Mouse (Mus musculus) midbrain, embryonic 13.5 days (tissue): Measurements from ENCODE around the gene Gm49369. TPM values are rescaled to one million over a fixed set of nuclear protein-coding genes. Genes with fewer than 3 reads are reported as not detected.

ENCODE experiments used
- ATAC-seq: fragments of 200-750 bp; cut with Nextera tagmentation; 2 replicates; pipeline ENCODE4 v1.8.0; 2017; ENCODE audit warnings: mild to moderate bottlenecking, moderate TSS enrichment, moderate library complexity
- H3K27ac ChIP-seq: fragments of 300-500 bp; sonication (generic); 2 replicates; pipeline ENCODE4 v1.5.1; 2015; ENCODE audit warnings: inconsistent platforms, mild to moderate bottlenecking, moderate library complexity
- H3K27me3 ChIP-seq: fragments of 300-500 bp; sonication (generic); 2 replicates; pipeline ENCODE4 v1.6.1; 2015; ENCODE audit warnings: mild to moderate bottlenecking, inconsistent platforms
- H3K36me3 ChIP-seq: fragments of 300-500 bp; sonication (generic); 2 replicates; pipeline ENCODE4 v1.6.1; 2015; ENCODE audit warnings: mild to moderate bottlenecking, inconsistent platforms
- H3K4me1 ChIP-seq: fragments of 300-500 bp; sonication (generic); replicated peaks from 2 replicates; pipeline ENCODE4 v1.6.1; 2015; ENCODE audit warnings: inconsistent platforms
- H3K4me2 ChIP-seq: fragments of 300-500 bp; sonication (generic); replicated peaks from 2 replicates; pipeline ENCODE4 v1.6.1; 2015; ENCODE audit warnings: moderate library complexity, mild to moderate bottlenecking, inconsistent platforms
- H3K4me3 ChIP-seq: fragments of 300-500 bp; sonication (generic); replicated peaks from 2 replicates; pipeline ENCODE4 v1.5.1; 2015; ENCODE audit warnings: mild to moderate bottlenecking, inconsistent platforms
- H3K9ac ChIP-seq: fragments of 300-500 bp; sonication (generic); replicated peaks from 2 replicates; pipeline ENCODE4 v1.6.1; 2015; ENCODE audit warnings: mild to moderate bottlenecking, inconsistent platforms
- H3K9me3 ChIP-seq: fragments of 300-500 bp; sonication (generic); 2 replicates; pipeline ENCODE4 v1.6.1; 2016; ENCODE audit warnings: mild to moderate bottlenecking, inconsistent platforms
- WGBS: fragments of 180-500 bp; shearing (Covaris S2); methylation state at CpG from one replicate; pipeline ENCODE4 v1.1.7; 2015; 5-methylcytosine and 5-hydroxymethylcytosine counted together
- polyA plus RNA-seq: library from polyadenylated mRNA; unstranded; fragments of >200 nt; fragmentation: Nextera tagmentation; extraction: Ambion mirVana; gene quantifications from 2 replicates; pipeline ENCODE4 v1.2.1, GENCODE M21; 2015

Gm49369 gene
- polyA plus RNA-seq, 1 experiment from 2014 or later, result not detected

GRCm38 (mm10) chr7:142377233-142377925 lies 5.1 kb downstream of the Gm49369 start:
- peaks cover 2% of the 10 kb centered on the region; the same call in 1 of the 2 replicates for H3K4me1 ChIP-seq
- no peak overlapping the region for H3K4me2 ChIP-seq
- peaks cover 82% of the 10 kb centered on the region for H3K36me3 ChIP-seq
- no peak overlapping the region for H3K4me3 ChIP-seq
- no peak overlapping the region for H3K9ac ChIP-seq
- H3K27ac ChIP-seq, result no peak overlapping the region
- ATAC-seq, result no peak
- WGBS, result 93% methylated on average over 14 of the region's 14 CpGs
- no peaks in the 10 kb centered on the region for H3K9me3 ChIP-seq
- H3K27me3 ChIP-seq, result peaks cover 17% of the 10 kb centered on the region

- H3K4me3 ChIP-seq, result no peak overlapping the region
- H3K4me1 ChIP-seq, result peaks cover 12% of the 10 kb centered on the region
- H3K36me3 ChIP-seq, result peaks cover 69% of the 10 kb centered on the region
- peaks cover 29% of the 10 kb centered on the region for H3K27me3 ChIP-seq
- H3K9ac ChIP-seq, result no peak overlapping the region
- no peak for ATAC-seq
- no peaks in the 10 kb centered on the region for H3K9me3 ChIP-seq
- WGBS, result 84% methylated on average over 4 of the region's 4 CpGs
- no peak overlapping the region for H3K4me2 ChIP-seq
- H3K27ac ChIP-seq, result no peak overlapping the region
These were observed 6.4 kb downstream of the Gm49369 start for GRCm38 (mm10) chr7:142376096-142376495.

DNA sequence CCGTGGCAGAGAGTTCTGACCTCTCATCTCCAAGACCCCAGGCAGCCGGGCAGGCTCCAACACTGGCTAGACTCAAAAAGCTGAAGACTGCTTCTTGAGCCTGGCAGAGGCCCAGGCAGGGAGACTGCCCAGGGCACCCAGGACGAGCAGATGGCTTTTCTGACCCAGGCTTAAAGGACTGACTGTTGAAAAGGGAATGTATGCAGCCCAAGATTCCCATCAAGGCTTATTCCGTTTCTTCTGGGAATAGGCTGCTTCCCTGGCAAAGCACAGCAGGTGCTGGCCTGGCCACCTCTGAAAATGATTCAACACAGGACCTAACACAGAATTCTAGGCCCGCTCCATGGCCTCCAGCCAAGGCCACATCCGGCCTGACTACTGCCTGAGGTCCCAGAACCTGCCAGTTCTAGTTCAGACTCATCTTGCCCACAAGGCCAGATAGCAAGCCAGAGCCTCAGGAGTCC lies 7.2 kb downstream of the Gm49369 start:
- H3K4me3 ChIP-seq, result no peak overlapping the region
- 81% methylated on average over 6 of the region's 6 CpGs for WGBS

DNA sequence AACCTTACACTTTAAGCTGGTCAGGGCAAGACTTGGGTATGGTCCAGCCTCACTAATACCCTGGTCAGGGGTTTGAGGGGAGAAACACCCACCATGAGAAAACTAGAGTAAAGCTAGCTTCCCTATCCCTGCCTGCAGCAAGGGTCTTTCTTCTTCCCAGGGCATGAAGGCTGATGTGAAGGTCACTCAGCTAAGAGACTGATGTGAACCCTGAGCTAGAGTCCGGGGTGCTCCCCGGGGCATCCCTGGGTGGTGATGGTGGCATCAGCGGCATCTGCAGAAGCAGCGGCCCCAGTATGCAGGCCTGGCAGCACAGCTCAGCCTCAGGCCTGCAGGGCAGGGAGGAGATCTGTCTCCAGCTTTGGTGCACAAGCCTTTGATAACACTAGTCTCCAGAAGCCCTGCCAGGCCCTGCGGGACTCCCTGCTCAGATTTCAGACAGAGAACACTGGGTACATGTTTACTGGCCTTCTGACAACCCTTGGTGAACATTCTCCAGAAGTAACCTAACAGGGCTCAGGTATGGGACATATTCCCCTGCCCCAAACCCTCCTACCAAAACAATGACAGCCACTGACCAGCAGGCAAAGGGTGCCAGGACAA lies 8.0 kb downstream of the Gm49369 start:
- no peak overlapping the region for H3K9ac ChIP-seq
- no peak overlapping the region for H3K27ac ChIP-seq
- H3K9me3 ChIP-seq, result no peaks in the 10 kb centered on the region
- H3K36me3 ChIP-seq, result peaks cover 53% of the 10 kb centered on the region
- no peak overlapping the region for H3K4me3 ChIP-seq
- H3K4me1 ChIP-seq, result peaks cover 12% of the 10 kb centered on the region
- ATAC-seq, result no peak
- 90% methylated on average over 5 of the region's 5 CpGs for WGBS
- H3K27me3 ChIP-seq, result peaks cover 45% of the 10 kb centered on the region
- H3K4me2 ChIP-seq, result no peak overlapping the region

More for the DNA sequence above, 7.2 kb downstream of the Gm49369 start:
- Histone ChIP-seq H3K27ac (no peak overlapping the region), H3K4me1 (peaks cover 12% of the 10 kb centered on the region), H3K27me3 (peaks cover 37% of the 10 kb centered on the region), H3K36me3 (peaks cover 61% of the 10 kb centered on the region), H3K9ac (no peak overlapping the region), H3K4me2 (no peak overlapping the region), H3K9me3 (no peaks in the 10 kb centered on the region)
- no peak for ATAC-seq

DNA sequence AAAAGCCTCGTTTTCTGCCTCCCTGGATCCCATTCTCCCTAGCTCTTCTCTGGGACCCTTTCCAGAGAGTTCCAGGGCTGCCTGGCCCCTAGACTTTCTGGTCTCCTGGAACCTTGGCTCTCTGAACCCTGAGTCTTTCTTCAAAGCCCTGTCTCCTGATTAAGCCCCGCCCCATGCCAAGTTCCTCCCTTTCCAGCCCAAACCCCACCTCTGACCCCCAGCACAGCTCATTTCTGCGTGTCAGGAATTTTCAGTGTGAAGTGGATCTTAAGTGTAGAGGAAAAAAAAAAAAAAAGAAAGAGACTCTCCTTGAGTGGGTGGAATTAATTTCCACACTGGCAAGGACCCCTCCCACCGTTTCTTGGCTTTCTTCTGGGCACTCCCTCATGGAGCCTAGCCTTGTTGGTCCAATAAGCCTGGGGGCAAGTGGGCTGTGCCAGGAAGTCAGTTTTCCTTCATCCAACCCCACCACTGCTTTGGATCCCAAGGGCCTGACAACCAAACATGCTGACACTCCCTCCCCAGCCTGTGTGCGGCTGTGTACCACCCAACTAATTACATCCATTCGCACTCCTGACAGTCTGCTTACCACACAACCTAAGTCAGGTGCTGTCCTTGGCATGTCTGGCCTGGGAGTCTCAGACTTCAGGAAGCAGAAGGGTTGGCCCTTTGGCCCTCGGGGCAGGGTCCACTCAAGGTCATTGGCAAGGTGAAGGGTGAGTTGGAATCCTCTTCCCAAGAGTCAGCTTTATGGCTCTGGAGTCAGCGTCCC lies 8.6 kb downstream of the Gm49369 start, which contains the start of gene Ifitm10:
Gene Ifitm10, minus strand, starts transcription at position 113 of the 772 bp plus-strand sequence.
- H3K4me3 ChIP-seq, result no peak within 1 kb of the TSS
- H3K9me3 ChIP-seq, result no peaks in the 10 kb centered on the region
- H3K4me1 ChIP-seq, result peaks cover 12% of the 10 kb centered on the region
- peaks cover 52% of the 10 kb centered on the region for H3K27me3 ChIP-seq
- H3K9ac ChIP-seq, result no peak within 1 kb of the TSS
- WGBS, result 72% methylated on average over 8 of the region's 8 CpGs
- ATAC-seq, result no peak
- H3K4me2 ChIP-seq, result peak within 1 kb of the TSS; percentile 64; the same call in 1 of the 2 replicates
- H3K36me3 ChIP-seq, result peaks cover 46% of the 10 kb centered on the region
- H3K27ac ChIP-seq, result no peak within 1 kb of the TSS

- no peak overlapping the region for H3K9ac ChIP-seq
- H3K4me2 ChIP-seq, result no peak overlapping the region
- no peaks in the 10 kb centered on the region for H3K9me3 ChIP-seq
- no peak overlapping the region for H3K4me3 ChIP-seq
- H3K36me3 ChIP-seq, result peaks cover 40% of the 10 kb centered on the region
- H3K4me1 ChIP-seq, result peaks cover 12% of the 10 kb centered on the region
- peaks cover 57% of the 10 kb centered on the region for H3K27me3 ChIP-seq
- no peak for ATAC-seq
- WGBS, result 76% methylated on average over 5 of the region's 5 CpGs
- no peak overlapping the region for H3K27ac ChIP-seq
These were observed 9.4 kb downstream of the Gm49369 start for GRCm38 (mm10) chr7:142373039-142373438.

GRCm38 (mm10) chr7:142371768-142372661 lies 10.5 kb downstream of the Gm49369 start:
- WGBS, result 2% methylated on average over 64 of the region's 64 CpGs
- ATAC-seq, result peak; percentile 43
- H3K9me3 ChIP-seq, result no peaks in the 10 kb centered on the region
- peaks cover 30% of the 10 kb centered on the region for H3K36me3 ChIP-seq
- H3K4me3 ChIP-seq, result peak overlapping the region; percentile 40
- peak overlapping the region; percentile 64 for H3K4me2 ChIP-seq
- peak overlapping the region; percentile 62 for H3K9ac ChIP-seq
- peaks cover 12% of the 10 kb centered on the region for H3K4me1 ChIP-seq
- peaks cover 61% of the 10 kb centered on the region for H3K27me3 ChIP-seq
- no peak overlapping the region for H3K27ac ChIP-seq

DNA sequence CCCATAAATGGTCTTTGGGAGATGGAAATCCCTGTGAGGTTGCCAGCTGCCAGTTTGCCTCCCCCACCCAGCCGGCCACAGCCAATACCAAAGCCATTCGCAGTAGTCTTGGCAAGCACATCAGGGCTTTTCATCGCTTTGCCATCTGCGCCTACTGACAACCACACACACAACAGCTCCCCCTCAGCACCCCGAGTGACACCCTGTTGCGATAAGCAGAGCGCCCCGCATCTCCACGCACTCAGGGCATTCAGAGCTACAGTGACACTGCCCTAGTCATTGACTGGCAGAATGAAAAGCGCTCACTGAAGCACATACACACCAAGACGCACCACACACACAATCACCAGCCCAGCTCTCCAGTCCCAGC lies 11.1 kb downstream of the Gm49369 start:
- Histone ChIP-seq H3K9ac (no peak overlapping the region), H3K4me1 (peaks cover 12% of the 10 kb centered on the region)

GRCm38 (mm10) chr7:142370937-142371336 lies 11.5 kb downstream of the Gm49369 start:
- H3K9ac ChIP-seq, result no peak overlapping the region
- no peak overlapping the region for H3K4me3 ChIP-seq
- no peak overlapping the region for H3K27ac ChIP-seq
- no peaks in the 10 kb centered on the region for H3K9me3 ChIP-seq
- WGBS, result 85% methylated on average over 18 of the region's 18 CpGs
- ATAC-seq, result no peak
- peaks cover 12% of the 10 kb centered on the region for H3K4me1 ChIP-seq
- H3K36me3 ChIP-seq, result peaks cover 19% of the 10 kb centered on the region
- H3K27me3 ChIP-seq, result peaks cover 61% of the 10 kb centered on the region
- 0 out of 2 replicates have a peak overlapping the region, but pooled peaks have one; percentile 64 for H3K4me2 ChIP-seq

More for the DNA sequence above, 11.1 kb downstream of the Gm49369 start:
- WGBS, result 26% methylated on average over 11 of the region's 11 CpGs
- Histone ChIP-seq H3K27me3 (peaks cover 61% of the 10 kb centered on the region), H3K4me2 (peak overlapping the region; percentile 64), H3K4me3 (peak overlapping the region; percentile 40), H3K36me3 (peaks cover 23% of the 10 kb centered on the region), H3K27ac (no peak overlapping the region), H3K9me3 (no peaks in the 10 kb centered on the region)
- ATAC-seq, result no peak

- Histone ChIP-seq H3K4me2 (no peak overlapping the region), H3K27ac (no peak overlapping the region), H3K4me3 (no peak overlapping the region), H3K36me3 (peaks cover 8% of the 10 kb centered on the region; the same call in 1 of the 2 replicates), H3K9ac (no peak overlapping the region), H3K9me3 (no peaks in the 10 kb centered on the region), H3K27me3 (peaks cover 61% of the 10 kb centered on the region), H3K4me1 (peaks cover 12% of the 10 kb centered on the region)
- WGBS, result 69% methylated on average over 6 of the region's 6 CpGs
- ATAC-seq, result no peak
These were observed 12.6 kb downstream of the Gm49369 start for GRCm38 (mm10) chr7:142369820-142370219.

DNA sequence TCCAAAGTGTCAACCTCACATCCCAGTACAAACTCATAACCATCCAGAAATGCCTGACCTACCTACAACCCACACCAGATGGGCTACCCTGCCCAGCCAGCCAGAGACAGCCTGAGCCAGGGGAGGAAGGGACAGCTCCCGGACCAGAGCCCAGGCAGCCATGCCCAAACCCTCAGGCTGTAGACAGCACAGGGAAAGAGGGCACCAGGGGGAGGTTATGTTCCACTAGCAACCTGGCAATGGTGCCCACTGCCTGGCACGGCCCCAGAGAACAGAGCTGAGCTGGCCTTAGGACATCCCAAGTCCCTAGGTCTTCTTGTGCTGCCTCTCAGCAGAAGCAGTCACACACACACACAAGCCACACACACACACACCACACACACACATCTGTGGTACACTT lies 13.6 kb downstream of the Gm49369 start:
- no peak overlapping the region for H3K27ac ChIP-seq
- H3K27me3 ChIP-seq, result peaks cover 59% of the 10 kb centered on the region
- no peaks in the 10 kb centered on the region for H3K9me3 ChIP-seq
- no peak overlapping the region for H3K9ac ChIP-seq
- no peak overlapping the region for H3K4me3 ChIP-seq
- peaks cover 12% of the 10 kb centered on the region for H3K4me1 ChIP-seq
- H3K4me2 ChIP-seq, result no peak overlapping the region
- no peaks in the 10 kb centered on the region for H3K36me3 ChIP-seq
- ATAC-seq, result no peak
- 76% methylated on average over 2 of the region's 2 CpGs for WGBS
